Mouse (Mus musculus) cerebellum, postnatal 14 days (tissue): ENCODE measurements around the gene Map4k4.

ENCODE experiments used
- DNase-seq, 2 experiments: peaks; one replicate each; pipeline ENCODE4 v3.0.0; 2021; ENCODE audit warnings: mixed read lengths in 2 of 2

The Map4k4 gene

DNA sequence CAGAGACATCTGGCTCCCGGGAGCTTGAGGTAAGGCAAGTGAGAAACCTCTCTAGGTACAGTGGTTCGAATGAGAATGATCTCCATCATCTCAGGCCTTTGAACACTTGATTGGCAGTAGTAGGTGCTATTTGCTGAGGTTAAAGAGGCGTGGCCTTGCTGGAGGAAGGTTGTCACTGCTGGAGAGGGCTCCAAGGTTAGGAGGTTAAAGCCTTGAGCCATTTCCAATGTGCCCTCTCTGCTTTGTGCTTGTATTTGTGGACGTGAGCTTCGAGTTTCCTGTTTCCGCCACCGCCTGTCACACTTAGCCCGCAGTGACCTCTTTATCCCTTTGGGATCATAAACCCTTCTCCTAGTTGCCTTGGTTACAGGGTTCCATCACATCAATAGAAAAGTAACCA lies 151.4 kb downstream of the Map4k4 start:
- no peak for DNase-seq

DNA sequence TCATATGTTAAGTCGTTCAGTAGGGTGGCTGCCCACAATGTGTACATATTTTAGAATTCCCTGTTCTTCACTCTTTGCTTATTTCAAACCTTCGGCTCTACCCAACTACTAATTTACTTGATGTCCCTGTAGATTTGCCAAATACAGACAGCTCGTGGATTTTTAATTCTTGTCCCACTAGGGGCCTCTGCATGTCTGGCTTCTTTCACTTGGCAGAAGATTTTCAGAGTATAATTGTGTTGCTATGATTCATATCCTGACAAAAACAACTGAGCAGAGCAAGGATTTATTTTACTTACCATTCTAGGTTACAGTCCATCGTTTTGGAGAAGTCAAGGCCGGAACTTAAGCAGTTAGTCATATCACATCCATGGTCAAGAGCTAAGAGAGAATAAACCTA lies 152.4 kb downstream of the Map4k4 start:
- DNase-seq: no peak

DNA sequence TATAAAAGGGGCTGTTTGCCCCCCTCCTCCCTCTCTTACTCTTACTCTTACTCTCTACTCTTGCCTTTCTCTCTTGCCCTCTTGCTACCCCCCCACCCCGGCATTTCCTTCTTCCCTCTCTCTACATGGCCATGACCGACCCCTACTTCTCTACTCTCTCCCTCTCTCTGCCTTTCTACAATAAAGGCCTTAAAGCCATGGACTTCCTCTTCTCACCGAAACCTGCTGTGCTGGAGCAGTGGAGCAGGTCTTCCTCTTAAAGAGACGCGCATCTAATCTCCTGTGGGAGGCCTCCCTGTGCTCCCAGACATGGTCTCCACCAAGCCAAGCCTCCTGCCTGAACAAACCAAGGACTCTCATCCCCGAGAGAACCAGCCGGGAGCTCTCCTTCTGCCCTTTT lies 154.3 kb downstream of the Map4k4 start:
- no peak for DNase-seq

DNA sequence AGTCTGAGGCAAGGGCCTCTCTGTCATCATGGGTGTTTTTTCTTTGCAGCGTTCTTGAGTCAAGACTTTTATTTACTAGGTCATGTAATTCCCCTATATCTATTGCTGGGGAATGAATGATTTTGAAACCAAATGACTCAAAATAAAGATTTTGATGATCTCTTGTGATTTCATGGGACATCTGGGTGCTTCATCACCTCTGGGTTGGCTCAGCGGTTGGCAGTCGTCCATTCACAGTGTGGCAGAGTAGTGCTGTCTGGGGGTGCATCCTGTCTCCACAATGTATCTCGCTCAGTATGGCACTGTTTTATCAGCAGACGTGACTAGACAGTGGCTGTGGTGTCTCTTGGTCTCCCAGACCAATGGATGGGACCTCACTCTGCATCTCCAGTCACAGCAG lies 155.2 kb downstream of the Map4k4 start:
- no peak for DNase-seq

DNA sequence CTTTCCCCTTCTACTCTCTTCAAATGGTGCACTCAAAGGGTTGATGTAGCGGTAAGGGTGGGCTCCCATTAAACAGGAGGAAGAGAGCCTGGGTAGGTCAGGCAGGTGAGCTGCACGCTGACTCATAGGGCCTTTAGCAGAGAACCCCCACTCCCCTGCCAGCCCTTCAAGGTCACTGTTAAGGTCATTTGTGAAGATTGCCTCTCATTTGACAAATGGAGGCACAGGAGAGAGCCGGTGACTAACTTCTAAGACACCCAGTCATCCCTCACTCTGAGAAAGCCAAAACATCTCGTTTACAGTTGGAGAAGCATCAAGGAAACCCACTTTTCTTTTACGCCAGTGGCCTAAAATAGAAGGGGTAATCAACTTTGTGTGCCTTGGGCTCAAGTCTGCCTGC lies 156.6 kb downstream of the Map4k4 start:
- DNase-seq: no peak

DNA sequence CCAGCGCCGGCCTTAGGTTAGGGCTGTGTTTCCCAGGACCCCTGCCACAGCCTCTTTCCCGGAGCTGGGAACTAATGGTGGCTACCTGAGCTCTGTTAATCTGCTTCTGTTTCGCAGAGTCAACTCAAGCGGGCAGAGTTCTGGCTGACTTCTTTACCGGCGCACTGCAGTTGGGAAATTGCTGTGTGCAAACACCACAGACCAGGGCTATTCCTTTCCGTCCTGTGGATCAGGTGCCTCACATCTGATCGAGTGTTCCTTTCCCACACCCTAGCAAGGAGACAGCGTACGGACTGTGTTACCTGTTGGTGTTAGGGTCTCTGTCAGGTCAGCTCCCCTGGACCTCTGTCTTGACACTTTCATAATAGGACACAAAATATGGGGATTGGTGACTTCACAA lies 157.3 kb downstream of the Map4k4 start:
- no peak for DNase-seq

DNA sequence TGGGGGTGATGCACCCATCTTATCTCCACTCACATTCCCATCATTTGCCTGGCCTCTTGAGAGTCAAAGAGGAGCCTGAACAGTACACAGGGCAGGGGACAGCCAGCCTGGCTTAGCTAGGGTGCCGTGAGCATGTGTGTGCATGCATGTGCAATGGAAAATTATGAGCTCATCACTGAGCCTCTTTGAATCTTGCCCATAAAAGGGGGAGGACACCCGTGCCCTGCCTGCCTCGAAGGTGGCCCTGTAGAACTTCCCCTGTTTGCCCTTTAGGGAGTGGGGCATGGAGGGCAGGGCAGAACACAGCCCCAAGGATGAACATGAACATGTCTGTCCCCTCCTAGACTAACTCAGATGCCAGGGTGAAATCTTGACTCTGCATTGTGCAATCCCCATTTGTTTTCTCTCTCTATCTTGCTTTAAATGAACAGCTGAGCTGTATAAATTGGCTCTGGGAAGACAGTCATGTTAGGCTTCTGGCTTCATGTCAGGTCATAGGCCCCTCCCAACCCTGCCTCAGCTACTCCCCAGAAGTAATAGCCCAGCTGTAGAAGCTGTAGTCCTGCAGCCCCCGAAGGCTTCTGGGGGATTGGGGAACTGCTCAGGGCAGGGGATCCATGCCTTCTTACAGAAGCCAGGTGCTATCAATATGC lies 158.5 kb downstream of the Map4k4 start:
- DNase-seq: no peak

DNA sequence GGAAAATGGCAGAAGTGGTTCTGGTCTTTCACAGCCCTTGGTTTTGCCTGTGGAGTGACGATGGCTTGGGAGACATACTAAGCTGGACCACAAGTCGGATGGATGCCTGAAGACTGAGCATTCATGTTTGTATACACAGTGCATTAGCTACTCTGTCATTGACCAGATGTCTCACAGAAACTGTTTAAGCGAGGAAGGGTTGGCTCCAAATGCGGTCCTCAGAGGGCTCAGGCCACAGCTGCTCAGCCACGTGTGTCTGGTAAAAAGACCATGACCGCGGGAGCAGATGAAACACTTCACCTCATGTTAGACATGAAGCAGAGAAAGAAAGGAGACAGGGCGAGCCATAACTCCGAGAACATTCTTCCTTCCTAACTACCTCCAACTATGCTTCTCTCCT lies 160.6 kb downstream of the Map4k4 start:
- no peak for DNase-seq

DNA sequence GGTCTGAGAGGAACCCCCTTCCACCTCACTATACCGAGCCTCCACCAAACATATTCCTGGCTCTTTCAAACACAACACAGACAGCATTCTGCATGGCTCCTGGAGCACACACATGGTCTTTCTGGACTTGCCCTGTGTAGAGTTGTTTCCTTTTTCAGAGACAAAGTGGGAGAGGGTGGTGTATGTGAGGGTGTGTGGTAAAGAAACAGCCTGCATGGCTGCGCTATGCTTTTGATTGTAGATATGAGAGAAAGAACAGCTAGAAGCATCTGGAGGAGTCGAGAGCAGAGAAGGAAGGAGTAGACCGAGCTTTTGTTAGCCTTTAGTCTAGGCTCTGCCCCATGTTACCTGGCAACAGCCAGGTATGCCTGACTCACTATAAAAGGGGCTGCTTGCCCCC lies 162.7 kb downstream of the Map4k4 start:
- DNase-seq: no peak

DNA sequence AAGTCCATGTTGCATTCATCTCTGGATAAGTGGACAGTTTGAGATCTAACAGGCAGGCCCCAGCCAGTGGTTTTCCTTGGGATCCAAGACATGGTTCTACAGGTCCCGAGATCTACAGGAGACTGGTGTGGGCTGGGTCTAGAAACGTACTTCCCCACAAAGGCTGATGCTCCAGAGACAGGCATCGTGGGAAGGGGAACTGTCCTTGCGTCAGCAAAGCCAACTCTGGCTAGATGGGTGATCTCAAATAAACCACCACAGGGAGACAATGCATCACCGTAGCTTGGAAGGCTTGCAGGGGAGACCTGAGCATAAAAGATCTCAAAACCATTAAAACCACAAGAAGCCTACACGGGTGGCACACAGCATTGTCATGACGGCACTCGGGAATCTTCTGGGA lies 163.8 kb downstream of the Map4k4 start:
- no peak for DNase-seq

DNA sequence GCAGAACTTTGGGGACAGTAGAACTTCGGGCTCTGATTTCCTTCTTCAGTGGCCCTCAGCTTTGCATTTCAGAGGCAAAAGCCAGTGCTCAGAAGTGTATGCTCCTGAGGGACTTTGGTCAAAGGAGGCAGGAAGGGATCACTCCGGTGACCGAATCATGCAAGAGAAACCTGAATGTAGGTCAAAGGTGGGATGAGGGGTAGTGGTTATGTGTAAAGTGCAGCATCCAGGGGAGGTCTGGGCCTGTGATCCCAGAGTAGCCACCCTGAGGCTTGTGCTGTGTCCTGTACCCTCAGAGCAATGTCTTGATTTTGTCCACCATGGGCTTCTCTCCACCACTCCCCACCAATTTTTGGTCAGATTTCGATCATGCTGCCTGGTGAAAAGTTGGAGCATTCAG lies 171.8 kb downstream of the Map4k4 start:
- no peak for DNase-seq

DNA sequence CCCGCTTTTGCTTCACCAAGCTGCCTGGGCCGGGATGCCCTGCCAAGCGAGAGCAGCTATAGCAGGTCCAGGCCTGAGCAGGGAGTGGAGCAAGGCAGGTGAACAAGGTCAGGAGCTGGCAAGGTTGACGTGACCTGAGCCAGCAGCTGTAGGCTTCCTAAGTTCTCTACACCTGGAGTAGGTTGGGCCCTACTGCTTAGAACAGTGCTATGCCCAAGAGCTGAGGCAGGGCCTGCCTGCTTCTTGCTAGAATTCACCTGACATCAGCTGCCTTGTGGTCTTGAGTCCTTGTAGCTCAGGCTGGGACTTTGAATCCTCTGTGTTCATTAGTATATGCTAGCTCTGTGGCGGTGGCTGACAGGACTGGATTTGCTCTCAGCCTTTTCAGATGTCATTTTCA lies 173.1 kb downstream of the Map4k4 start, which contains the start of gene Il1r2:
TSS of gene Il1r2 (plus strand) at position 301 of the 400 bp plus-strand sequence.
- DNase-seq: no peak
